Mouse (Mus musculus) lung, postnatal 4 days (tissue): Measurements from ENCODE around the gene Exph5.
A peak's percentile ranks its signal among the peaks of the same experiment; 100 is the strongest.

Experiments used
- DNase-seq, 2 experiments: peaks; one replicate each; pipeline ENCODE4 v3.0.0; 2021

The Exph5 gene

GRCm38 (mm10) chr9:53375907-53376306 is 74.4 kb downstream of the Exph5 start:
- peak; percentile 31 to 54 for DNase-seq

DNA sequence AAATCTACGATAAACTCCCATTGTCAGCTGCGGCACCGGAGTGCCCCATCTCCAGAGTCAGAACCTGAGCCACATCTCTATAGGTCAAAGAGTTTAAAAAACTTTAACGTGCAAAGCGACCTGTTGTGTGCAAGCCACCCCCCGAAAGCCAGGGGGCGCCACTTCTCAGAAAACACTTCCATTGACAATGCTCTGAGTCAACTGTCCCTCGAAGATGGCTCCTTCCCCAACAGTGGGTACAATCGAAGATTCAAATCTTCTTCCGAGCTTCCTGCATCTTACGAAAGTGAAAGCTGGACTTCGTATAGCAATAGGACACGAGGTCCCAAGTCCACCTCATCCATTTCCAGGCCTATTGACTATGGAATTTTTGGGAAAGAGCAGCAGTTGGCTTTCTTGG is 75.3 kb downstream of the Exph5 start:
- peak in 1 of 2 experiments; percentile 40 for DNase-seq

- no peak for DNase-seq
Measured at GRCm38 (mm10) chr9:53377597-53377996, 76.1 kb downstream of the Exph5 start.

GRCm38 (mm10) chr9:53378171-53378570 is 76.7 kb downstream of the Exph5 start:
- no peak for DNase-seq

GRCm38 (mm10) chr9:53380595-53380994 is 79.1 kb downstream of the Exph5 start:
- no peak for DNase-seq

- DNase-seq: no peak
Measured at GRCm38 (mm10) chr9:53381113-53381615, 79.7 kb downstream of the Exph5 start.

GRCm38 (mm10) chr9:53383951-53384866 is 82.7 kb downstream of the Exph5 start, which contains the start of gene Kdelc2:
Gene Kdelc2 (plus strand): TSS chr9:53384025.
- DNase-seq: peak; percentile 85 to 92

- DNase-seq: peak in 1 of 2 experiments; percentile 33
Measured at GRCm38 (mm10) chr9:53384873-53385272, 83.4 kb downstream of the Exph5 start.

DNA sequence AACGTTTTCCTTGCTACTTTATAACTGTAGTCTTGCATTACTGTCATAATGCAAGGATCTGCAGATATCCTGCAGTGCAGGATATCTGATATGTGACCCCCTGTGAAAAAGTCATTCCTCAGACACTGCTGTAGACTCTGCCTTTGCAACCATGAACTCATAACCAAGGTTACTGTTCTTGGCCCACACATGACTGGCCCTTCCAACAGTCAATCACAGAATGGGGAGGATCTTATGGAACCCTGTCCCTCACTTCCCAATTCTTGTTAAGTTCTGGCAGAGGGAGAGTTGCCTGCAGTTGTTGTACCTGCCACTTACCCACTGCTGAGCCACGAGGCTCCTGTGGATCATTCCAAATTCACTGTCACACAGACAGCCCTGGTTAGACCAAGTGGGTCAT is 86.0 kb downstream of the Exph5 start:
- DNase-seq: no peak

DNA sequence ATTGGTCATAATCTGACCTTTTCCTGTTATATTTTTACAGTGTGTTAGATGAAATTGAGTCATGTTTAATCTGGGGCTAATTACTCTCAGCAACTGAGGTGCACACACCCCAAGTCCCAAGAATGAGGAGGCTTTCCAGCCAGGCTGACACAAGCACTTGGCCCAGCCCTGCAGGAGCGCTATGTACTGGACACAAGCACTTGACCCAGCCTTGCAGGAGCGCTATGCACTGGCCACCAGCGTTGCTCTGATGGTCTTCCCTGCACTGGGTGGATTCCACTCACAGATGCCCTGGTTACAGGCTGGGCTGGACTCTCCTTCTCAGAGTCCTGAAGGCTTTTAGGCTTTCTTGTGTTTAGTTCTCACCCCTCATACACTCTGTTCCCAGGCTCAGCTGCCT is 87.6 kb downstream of the Exph5 start:
- no peak for DNase-seq

GRCm38 (mm10) chr9:53390136-53390535 is 88.7 kb downstream of the Exph5 start:
- DNase-seq: no peak

DNA sequence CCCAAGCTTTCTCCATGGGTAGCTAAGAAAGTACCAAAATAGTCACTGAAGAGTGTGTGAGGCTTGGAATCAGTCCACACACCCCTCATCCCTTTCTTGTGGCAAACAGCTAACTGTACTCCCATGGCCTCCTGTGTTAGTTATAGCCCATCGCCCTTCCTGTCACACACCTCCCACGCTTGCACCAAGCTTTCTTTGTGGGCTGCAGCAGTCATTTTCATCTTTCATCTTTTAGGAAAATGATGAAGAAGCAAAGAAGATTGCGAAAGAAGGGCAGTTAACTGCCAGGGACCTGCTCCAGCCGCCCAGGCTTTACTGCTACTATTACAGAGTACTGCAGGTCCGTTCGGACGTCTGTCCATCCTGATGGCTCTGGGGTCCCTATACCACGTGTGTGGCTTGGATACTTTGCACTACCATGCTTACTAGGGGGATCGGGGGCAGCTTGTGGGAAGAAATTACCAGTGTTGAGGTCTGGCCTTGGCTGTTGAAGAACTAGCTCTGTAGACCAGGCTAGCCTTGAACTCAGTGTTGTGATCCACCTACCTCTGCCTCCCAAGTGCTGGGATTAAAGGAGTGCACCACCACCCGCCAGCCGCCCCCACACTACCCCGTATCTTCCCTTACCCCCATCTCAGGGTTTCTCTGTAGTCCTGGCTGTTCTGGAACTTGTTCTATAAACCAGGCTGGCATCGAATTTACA is 96.4 kb downstream of the Exph5 start:
- DNase-seq: no peak

GRCm38 (mm10) chr9:53398388-53398700 is 96.9 kb downstream of the Exph5 start:
- DNase-seq: peak in 1 of 2 experiments; percentile 63

- DNase-seq: no peak
Measured at GRCm38 (mm10) chr9:53399537-53399936, 98.1 kb downstream of the Exph5 start.

- DNase-seq: no peak
Measured at GRCm38 (mm10) chr9:53400696-53401095, 99.2 kb downstream of the Exph5 start.

DNA sequence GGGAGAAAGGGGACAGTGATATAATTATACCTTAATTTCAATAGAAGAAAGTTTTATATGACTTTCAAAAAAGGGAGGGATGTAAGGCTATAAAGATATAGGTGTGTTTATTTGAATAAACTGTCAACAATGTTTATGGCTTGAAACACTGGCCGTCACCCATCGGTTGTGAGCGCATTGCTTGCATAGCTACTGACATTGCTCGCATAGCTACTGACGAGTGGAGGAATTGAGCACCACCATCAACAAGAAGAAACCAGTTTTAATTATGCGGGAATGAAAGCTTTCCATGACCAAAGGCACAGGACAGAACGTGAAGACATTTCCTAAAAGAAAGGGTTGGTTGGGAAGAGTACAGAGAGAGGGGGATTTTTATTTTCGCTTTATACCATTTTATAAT is 99.7 kb downstream of the Exph5 start:
- DNase-seq: no peak

DNA sequence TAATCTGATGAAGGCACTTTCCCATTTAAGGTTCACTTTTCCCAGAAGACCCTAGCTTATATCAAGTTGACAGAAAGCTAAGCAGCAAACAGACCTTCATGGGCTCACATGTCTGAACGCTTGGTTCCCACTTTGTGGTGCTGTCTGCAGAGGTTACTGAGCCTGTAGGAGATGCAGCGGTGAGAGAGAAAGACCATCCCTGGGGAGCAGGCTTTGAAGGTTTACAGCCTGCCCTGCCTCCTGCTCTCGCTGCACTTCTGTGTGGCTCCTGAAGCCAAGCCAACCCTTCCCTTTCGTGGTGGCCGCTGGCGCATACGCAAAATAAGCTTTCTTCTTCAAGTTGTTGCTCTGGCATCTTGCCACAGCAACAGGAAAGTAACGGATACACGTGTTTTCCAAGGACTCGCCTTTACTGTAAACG is 100.8 kb downstream of the Exph5 start, which contains the start of gene 4930550C14Rik:
4930550C14Rik (plus strand) TSS at position 35 of the 421 bp plus-strand sequence.
- peak; percentile 64 to 74 for DNase-seq

DNA sequence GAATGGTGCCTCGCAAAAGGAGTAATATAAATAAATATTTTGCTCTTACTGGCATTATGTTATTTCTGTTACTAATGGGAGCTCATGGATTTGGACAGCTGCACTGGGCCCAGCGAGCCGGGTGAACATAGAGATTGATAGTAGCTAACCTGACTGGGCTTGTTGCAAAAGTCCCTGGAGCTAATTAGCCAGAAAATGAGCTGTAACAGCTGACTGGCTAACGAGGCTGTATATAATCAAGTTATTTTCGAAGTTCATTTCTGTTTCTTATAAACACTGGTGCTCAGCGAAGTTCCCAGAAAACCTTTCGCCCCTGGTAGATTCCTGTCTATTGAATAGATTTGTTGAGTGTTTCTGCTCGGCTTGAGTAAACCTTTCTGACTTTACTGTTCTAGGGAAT is 101.5 kb downstream of the Exph5 start:
- no peak for DNase-seq

DNA sequence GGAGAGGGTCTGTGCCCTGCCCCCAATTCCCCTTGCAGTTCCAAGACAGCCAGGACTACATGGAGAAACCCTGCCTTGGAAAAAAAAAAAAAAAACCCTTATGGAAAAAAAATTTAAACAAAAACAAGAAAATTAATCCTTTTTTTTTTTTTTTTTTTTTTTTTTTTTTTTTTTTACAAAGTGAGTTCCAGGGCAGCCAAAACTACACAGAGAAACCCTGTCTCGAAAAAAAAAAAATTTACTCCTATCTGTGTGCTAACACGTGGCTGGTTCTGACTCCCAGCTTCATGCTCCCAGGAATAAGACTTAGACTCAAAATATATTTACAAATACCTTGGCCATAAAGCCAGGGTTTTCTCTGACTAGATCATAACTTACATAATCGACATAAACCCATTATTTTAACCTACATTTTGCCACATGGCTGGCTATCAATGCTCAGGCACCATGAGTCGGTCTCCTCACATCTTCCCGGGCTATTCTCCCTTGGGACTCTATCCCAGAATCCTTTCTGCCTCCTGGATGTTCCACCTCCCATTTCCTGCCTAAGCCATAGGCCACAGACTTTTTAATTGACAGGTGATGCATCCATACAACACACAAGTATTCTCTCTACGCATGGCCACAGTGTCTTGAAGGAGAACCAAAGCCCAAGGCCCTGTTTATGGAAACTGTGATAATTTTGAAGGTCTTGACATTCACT is 102.7 kb downstream of the Exph5 start:
- DNase-seq: no peak

- DNase-seq: peak; percentile 76 to 83
Measured at GRCm38 (mm10) chr9:53404753-53405722, 103.6 kb downstream of the Exph5 start.

- DNase-seq: no peak
Measured at GRCm38 (mm10) chr9:53408548-53408947, 107.1 kb downstream of the Exph5 start.

- peak; percentile 29 to 48 for DNase-seq
Measured at GRCm38 (mm10) chr9:53408953-53409361, 107.5 kb downstream of the Exph5 start.
